Mouse (Mus musculus) spleen, adult 18-20 months (tissue): ENCODE results near the gene Slc22a19.
"Not testable (repeated sequence)": the region's sequence is repeated elsewhere in the genome, so short reads cannot be mapped to it uniquely, and the experiment has no call there.

Source experiments
- DNase-seq, 2 experiments: peaks; one replicate each; pipeline ENCODE4 v3.0.0; 2022; ENCODE audit warnings: mixed read lengths in 2 of 2

The Slc22a19 gene

GRCm38 (mm10) chr19:7711148-7711547 is at the start of gene Slc22a19:
Gene Slc22a19 (minus strand): TSS chr19:7711310.
- DNase-seq, result no peak

- DNase-seq, result not testable (repeated sequence)
These were observed 42.3 kb upstream of the Slc22a19 start for GRCm38 (mm10) chr19:7753371-7753770.

GRCm38 (mm10) chr19:7729543-7729942 is 18.4 kb upstream of the Slc22a19 start:
- DNase-seq, result peak in 1 of 2 experiments; percentile 19

GRCm38 (mm10) chr19:7693104-7693503 is 18.0 kb downstream of the Slc22a19 start:
- not testable (repeated sequence) for DNase-seq

- DNase-seq, result no peak
These were observed 19.9 kb downstream of the Slc22a19 start for GRCm38 (mm10) chr19:7691259-7691658.

- no peak for DNase-seq
These were observed 23.1 kb downstream of the Slc22a19 start for GRCm38 (mm10) chr19:7687988-7688387.

GRCm38 (mm10) chr19:7672033-7672432 is 39.1 kb downstream of the Slc22a19 start:
- DNase-seq, result no peak

- no peak for DNase-seq
These were observed 62.0 kb downstream of the Slc22a19 start for GRCm38 (mm10) chr19:7648913-7649666.

- DNase-seq, result no peak
These were observed 77.3 kb downstream of the Slc22a19 start for GRCm38 (mm10) chr19:7633786-7634185.

GRCm38 (mm10) chr19:7633021-7633420 is 78.1 kb downstream of the Slc22a19 start:
- no peak for DNase-seq
